Mouse (Mus musculus): ENCODE measurements at regions not wholly inside any gene's neighbourhood (a gene's known extent, or its start where the extent isn't known, plus 50 kb on each side); places are given as distances from the start of the nearest gene placed in this dataset.
"Not testable (repeated sequence)": the region's sequence is repeated elsewhere in the genome, so short reads cannot be mapped to it uniquely, and the experiment has no call there.

GRCm38 (mm10) chr7:83399668-83400067 is 185.1 kb upstream of the Tmc3 start:
- DNase-seq (ENCODE audit: low spot score in 2 of 2): no peak

- DNase-seq (ENCODE audit: low spot score in 2 of 2): no peak
Measured at GRCm38 (mm10) chr7:83401001-83401400, 183.7 kb upstream of the Tmc3 start.

DNA sequence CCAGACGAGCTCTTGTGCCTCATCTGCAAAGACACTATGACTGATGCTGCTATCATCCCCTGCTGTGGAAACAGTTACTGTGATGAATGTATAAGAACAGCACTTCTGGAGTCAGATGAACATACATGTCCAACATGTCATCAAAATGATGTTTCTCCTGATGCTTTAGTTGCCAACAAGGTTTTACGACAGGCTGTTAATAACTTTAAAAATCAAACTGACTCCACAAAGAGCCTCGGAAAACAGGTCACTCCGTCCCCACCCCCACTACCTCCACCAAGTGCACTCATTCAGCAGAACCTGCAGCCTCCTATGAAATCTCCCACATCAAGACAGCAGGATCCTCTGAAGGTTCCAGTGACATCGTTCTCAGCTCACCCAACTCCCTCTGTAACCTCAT is 172.0 kb upstream of the Tmc3 start:
- not testable (repeated sequence) for DNase-seq (ENCODE audit: low spot score in 2 of 2)

GRCm38 (mm10) chr7:83429929-83430556 is 154.7 kb upstream of the Tmc3 start:
- no peak for DNase-seq (ENCODE audit: low spot score in 2 of 2)

GRCm38 (mm10) chr7:83431094-83431493 is 153.6 kb upstream of the Tmc3 start:
- DNase-seq (ENCODE audit: low spot score in 2 of 2): no peak

DNA sequence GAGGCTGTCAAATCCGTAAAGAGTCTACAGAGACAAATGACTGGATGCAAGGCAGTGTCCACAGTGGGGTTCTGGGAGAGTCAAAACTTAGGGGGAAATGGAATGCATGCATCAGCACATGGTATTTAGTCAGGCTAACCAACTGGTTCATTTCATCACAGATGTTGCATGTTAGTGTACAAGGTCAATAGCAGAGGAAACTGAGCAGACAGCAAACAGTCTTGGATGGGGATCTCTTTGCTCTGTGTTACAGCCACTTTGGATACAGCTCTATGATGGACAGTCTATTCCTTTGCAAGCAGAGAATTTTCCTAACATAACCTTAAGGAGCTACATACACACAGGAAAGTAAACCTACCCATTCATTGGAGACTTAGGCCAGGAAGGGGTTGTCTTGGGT is 151.9 kb upstream of the Tmc3 start:
- DNase-seq (ENCODE audit: low spot score in 2 of 2): no peak

- DNase-seq (ENCODE audit: low spot score in 2 of 2): no peak
Measured at GRCm38 (mm10) chr7:83433959-83434715, 150.6 kb upstream of the Tmc3 start.

- no peak for DNase-seq (ENCODE audit: low spot score in 2 of 2)
Measured at GRCm38 (mm10) chr7:83438538-83439393, 146.0 kb upstream of the Tmc3 start.

GRCm38 (mm10) chr7:83443596-83444278 is 141.0 kb upstream of the Tmc3 start:
- no peak for DNase-seq (ENCODE audit: low spot score in 2 of 2)

DNA sequence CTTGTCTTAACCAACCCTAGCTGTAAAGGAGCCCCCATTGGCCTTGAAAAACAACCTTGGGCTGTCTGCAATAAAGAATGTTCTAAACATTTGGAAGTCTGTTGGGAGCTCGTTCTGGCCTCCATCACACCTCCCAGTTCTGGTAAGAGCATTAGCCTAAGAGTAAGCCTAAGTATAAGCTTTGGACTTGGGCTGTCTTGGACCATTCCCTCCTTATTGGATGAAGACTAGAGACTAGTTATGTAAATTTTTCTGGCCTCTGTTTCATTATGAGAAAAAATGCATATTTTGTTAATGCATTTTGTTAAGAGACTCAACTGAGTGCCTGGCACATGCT is 140.5 kb upstream of the Tmc3 start:
- no peak for DNase-seq (ENCODE audit: low spot score in 2 of 2)

DNA sequence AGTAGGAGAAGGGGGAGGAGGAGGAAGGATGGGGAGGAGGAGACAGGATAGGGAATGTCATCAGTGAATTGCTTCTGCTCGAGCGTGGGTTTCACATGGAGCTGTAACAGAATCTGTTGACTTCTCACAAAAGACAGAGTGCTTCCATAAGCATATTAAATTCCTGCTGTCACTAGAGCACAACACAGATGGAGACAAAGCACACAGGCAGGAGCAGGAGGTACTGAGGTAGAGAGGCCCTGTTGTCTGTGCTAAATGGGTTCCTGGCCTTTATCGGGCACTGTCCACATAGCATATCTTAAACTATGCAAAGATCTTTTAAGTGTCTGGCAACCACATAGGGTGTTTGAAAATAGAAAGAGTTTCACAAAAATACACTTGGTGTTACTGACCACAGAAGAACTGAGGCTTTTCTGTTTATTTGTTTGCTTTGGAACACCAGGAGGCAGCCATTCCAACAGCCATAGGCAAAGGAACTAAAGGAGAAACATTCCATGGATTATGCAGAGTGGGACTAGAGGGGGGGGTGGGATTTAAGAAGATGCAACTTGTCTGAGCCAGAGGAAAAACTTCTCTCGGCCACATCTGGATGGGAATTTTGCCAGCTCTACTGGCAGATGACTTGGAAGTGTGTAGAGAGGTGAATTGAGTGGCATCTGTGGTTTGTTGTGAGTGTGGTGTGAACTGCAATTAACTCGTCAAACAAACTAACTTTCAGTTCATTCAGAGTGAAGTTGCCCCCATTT is 139.4 kb upstream of the Tmc3 start:
- peak in 1 of 2 experiments; percentile 15 for DNase-seq (ENCODE audit: low spot score in 2 of 2)

DNA sequence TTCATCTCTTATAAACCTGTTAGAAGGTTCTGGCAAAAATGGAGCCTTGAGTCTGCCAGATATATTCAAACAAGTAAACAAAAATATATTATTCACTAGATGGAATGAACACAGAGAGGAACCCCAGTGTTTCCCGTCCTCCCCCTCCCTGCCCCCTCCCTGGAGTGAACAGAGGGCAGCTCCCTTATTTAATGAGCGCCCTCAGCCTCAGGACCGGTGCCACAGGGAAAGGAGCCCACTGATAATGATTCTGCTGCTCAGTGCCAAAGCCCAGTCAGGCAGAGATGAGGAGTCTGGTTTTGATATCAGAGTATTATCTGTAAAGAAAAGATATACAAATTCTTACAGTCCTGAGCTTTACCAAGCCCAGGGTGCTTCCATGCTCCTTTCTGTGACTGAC is 134.4 kb upstream of the Tmc3 start:
- no peak for DNase-seq (ENCODE audit: low spot score in 2 of 2)

- no peak for DNase-seq (ENCODE audit: low spot score in 2 of 2)
Measured at GRCm38 (mm10) chr7:83452309-83452708, 132.4 kb upstream of the Tmc3 start.

DNA sequence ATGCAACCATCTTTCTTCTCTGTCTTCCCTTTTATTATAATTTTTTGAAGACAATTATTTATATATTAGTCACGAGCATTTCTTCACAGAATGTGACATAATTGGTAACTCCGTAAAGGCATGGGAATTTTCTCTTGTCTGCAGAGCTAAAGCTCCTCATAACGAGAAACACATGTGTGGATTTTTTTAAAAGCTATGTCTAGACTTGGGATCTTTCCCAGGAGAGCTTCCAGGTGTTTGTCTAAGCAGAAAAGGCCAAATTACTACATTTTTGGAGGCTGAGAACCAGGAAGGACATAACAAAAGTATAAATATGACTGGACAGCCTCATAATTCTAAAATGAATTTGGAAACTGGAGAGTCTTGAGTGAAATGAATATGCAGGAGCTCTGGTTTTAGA is 125.2 kb upstream of the Tmc3 start:
- DNase-seq (ENCODE audit: low spot score in 2 of 2): no peak

- DNase-seq (ENCODE audit: low spot score in 2 of 2): peak; percentile 22 to 23
Measured at GRCm38 (mm10) chr7:83467006-83467405, 117.7 kb upstream of the Tmc3 start.

DNA sequence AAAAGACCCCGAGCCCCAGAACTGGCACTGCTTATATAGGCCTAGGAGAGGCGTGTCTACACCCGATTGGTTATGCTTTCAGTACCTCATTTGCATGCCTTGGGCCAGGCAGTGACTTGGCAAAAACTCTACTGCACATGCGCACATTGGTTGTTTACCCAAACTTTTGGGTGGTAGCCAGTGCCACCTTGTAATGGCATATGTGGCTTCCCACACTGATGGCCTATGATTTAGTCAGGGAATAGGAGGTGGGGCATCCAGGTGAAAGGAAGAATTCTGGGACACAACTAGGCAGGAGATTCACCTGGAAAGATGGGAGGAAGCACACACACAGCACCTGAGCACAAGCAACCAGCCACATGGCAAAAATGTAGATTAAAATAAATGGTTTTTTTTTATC is 114.9 kb upstream of the Tmc3 start:
- not testable (repeated sequence) for DNase-seq (ENCODE audit: low spot score in 2 of 2)

- DNase-seq (ENCODE audit: low spot score in 2 of 2): no peak
Measured at GRCm38 (mm10) chr7:83471111-83471510, 113.6 kb upstream of the Tmc3 start.

DNA sequence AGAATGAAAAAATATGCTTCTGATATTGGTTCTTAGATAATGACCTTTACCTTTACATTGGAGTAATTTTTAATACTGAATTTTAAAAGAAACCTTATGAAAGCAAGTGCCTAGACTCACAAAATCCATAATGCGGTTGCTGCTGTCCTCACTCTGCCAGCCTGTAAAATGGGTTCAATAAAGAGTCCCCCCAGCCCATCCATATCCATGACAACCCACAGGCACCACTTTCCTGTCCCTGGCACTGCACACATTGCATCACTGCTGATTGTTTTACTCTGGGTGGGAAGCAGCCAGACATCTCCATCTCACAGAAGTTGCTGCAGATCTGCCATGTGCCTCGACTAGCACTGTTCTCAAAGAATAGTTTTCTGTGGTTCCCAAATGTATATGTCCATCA is 110.3 kb upstream of the Tmc3 start:
- no peak for DNase-seq (ENCODE audit: low spot score in 2 of 2)

GRCm38 (mm10) chr7:83474986-83475385 is 109.7 kb upstream of the Tmc3 start:
- no peak for DNase-seq (ENCODE audit: low spot score in 2 of 2)

DNA sequence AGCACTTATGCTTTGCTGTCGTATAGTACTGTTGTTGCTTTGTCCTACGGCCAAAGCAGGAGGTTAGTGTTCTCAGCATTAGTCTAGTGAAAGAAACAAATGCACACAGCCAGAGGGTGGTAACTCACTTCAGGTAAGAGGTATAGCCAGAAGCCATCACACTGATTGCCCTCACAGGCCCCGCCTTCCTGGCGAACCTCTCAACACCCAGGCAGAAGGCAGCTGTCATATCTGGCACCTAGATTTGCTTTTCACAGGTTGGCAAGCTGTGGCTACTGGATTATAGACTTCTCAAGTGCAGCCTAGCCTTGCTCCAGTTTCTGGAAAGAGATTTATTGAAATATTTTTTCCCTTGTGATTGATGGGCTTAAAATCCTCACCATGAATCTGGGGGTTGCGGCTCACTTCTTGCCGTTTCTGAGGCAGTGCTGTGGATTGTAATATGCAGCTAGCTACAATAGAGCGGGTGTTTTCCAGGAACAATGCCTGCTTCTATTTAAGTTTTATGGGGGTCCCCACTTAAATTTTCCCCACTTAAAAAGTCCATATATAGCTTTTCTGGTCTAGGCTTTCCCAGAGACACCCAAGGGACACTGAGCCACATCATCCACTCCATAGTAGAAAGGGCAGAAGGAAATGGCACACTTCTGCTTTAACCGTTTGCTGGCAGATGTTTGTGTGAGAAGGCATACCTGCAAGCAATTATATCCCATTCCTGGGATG is 109.1 kb upstream of the Tmc3 start:
- peak in 1 of 2 experiments; percentile 38 for DNase-seq (ENCODE audit: low spot score in 2 of 2)

- DNase-seq (ENCODE audit: low spot score in 2 of 2): no peak
Measured at GRCm38 (mm10) chr7:83476161-83476495, 108.6 kb upstream of the Tmc3 start.

All from frontal cortex, postnatal 36 days (tissue).